Mouse (Mus musculus): ENCODE measurements around the gene Olfr519. TPM values are rescaled to one million over a fixed set of nuclear protein-coding genes. Genes with fewer than 3 reads are reported as not detected.

Gene Olfr519
- polyA plus RNA-seq, 1 experiment from 2014 or later = not detected

DNA sequence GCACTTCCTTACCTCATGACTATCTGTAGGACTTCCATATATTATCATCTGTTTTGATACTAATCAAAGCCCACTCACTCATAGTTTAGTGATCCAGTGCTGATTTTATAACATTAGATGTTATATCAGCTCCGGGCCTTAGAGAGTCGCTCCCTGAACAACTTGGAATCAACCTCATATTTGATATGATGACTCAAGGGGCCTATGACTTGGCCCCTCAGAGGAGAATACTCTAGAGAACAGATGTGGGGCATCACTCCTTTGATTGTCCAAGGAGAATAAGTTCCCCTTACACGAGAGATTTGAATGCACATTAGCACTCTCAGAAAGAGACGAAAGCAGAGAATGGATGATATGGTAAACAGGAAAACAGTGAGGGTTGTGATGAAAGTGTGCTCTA, 9.3 kb downstream of the Olfr519 start, which contains the start of gene Olfr518:
Gene Olfr518 (minus strand): TSS at position 101 of the 400 bp plus-strand sequence.
- H3K27me3 ChIP-seq (replicated peaks; ENCODE audit: insufficient read depth, low read length) = no peaks in the 10 kb centered on the region
- H3K27ac ChIP-seq (ENCODE audit: low read length) = no peak within 1 kb of the TSS
- no peak within 1 kb of the TSS for H3K4me3 ChIP-seq (ENCODE audit: low read depth, low read length)
- no peak within 1 kb of the TSS for H3K4me2 ChIP-seq (replicated peaks; ENCODE audit: low read depth, low read length)
- no peaks in the 10 kb centered on the region for H3K36me3 ChIP-seq (ENCODE audit: insufficient read depth, low read length)
- TF ChIP-seq CTCF (IDR thresholded peaks at IDR 0.05) (no peak), EP300 (IDR thresholded peaks at IDR 0.05) (no peak)
- ATAC-seq (no peak), DNase-seq (ENCODE audit: low spot score) (no peak)
- H3K9ac ChIP-seq (replicated peaks; ENCODE audit: low read depth) = no peak within 1 kb of the TSS
- H3K9me3 ChIP-seq (ENCODE audit: low read length) = no peaks in the 10 kb centered on the region
- 70% methylated on average over 4 of the region's 4 CpGs for WGBS
- no peaks in the 10 kb centered on the region for H3K4me1 ChIP-seq (ENCODE audit: insufficient read depth, low read depth, low read length)

DNA sequence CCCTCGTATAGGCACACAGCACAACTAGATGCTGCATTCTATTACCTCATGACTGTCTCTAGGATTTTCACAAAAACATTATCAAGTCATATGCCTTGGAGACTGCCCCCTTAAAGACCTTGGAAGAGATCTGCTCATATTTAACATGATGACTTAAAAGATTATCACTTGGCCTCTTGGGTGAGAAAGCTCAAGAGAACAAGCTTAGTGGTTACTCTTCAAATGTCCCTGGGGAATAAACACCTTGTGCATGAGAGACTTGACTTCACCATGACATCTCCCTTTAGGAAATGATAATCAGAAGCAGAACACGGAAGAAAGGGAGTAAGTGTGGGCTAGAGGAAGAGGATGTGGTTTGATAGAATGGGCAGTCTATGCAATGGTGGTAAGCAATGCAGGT, 21.9 kb downstream of the Olfr519 start, which contains the start of gene Olfr517:
Gene Olfr517 (minus strand): TSS at position 101 of the 400 bp plus-strand sequence.
- no peaks in the 10 kb centered on the region for H3K27me3 ChIP-seq (replicated peaks; ENCODE audit: insufficient read depth, low read length)
- no peaks in the 10 kb centered on the region for H3K36me3 ChIP-seq (ENCODE audit: insufficient read depth, low read length)
- ATAC-seq (no peak), DNase-seq (ENCODE audit: low spot score) (no peak)
- H3K9me3 ChIP-seq (ENCODE audit: low read length) = no peaks in the 10 kb centered on the region
- H3K9ac ChIP-seq (replicated peaks; ENCODE audit: low read depth) = no peak within 1 kb of the TSS
- H3K4me3 ChIP-seq (ENCODE audit: low read depth, low read length) = no peak within 1 kb of the TSS
- H3K4me1 ChIP-seq (ENCODE audit: insufficient read depth, low read depth, low read length) = no peaks in the 10 kb centered on the region
- TF ChIP-seq CTCF (IDR thresholded peaks at IDR 0.05) = no peak
- no peak for TF ChIP-seq EP300 (IDR thresholded peaks at IDR 0.05)
- H3K4me2 ChIP-seq (replicated peaks; ENCODE audit: low read depth, low read length) = no peak within 1 kb of the TSS
- 48% methylated on average over 2 of the region's 2 CpGs for WGBS
- no peak within 1 kb of the TSS for H3K27ac ChIP-seq (ENCODE audit: low read length)

DNA sequence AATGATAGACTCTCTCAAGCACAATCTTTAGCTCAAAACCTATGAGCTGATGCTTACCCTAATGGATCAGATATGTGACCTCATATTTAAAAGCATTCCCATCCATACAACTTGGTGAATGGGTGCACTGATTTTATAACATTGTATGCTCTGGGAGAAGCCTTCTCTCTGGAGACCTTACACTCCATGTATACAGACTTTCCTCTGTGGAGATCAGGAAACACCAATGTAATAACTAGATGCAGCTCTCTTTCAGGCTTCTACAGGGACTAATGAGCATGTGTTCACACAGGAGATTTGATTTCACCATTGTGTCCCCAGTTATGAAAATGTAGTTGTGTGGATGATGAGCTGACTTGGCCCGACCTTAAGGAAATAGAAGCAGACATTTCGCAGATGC, 43.8 kb downstream of the Olfr519 start, which contains the start of gene Olfr516:
Gene Olfr516 (minus strand): TSS at position 101 of the 400 bp plus-strand sequence.
- Histone ChIP-seq H3K27ac (ENCODE audit: low read length) (no peak within 1 kb of the TSS), H3K4me2 (replicated peaks; ENCODE audit: low read depth, low read length) (no peak within 1 kb of the TSS), H3K27me3 (replicated peaks; ENCODE audit: insufficient read depth, low read length) (no peaks in the 10 kb centered on the region), H3K9ac (replicated peaks; ENCODE audit: low read depth) (no peak within 1 kb of the TSS), H3K36me3 (ENCODE audit: insufficient read depth, low read length) (no peaks in the 10 kb centered on the region), H3K9me3 (ENCODE audit: low read length) (no peaks in the 10 kb centered on the region), H3K4me1 (ENCODE audit: insufficient read depth, low read depth, low read length) (no peaks in the 10 kb centered on the region), H3K4me3 (ENCODE audit: low read depth, low read length) (no peak within 1 kb of the TSS)
- TF ChIP-seq EP300 (IDR thresholded peaks at IDR 0.05) (no peak), CTCF (IDR thresholded peaks at IDR 0.05) (no peak)
- ATAC-seq = no peak
- no peak for DNase-seq (ENCODE audit: low spot score)
- WGBS = 84% methylated on average over 2 of the region's 2 CpGs

Other genes starting within 250 kb of the Olfr519 start
- not detected in 2 replicates for gene Olfr509, start 242.5 kb downstream of the Olfr519 start, polyA plus RNA-seq (2015; fragmentation: Nextera tagmentation; extraction: Ambion mirVana)
- not detected in 2 replicates for gene Olfr510, start 228.0 kb downstream of the Olfr519 start, polyA plus RNA-seq (2015; fragmentation: Nextera tagmentation; extraction: Ambion mirVana)
- not detected in 2 replicates for gene Olfr512, start 181.1 kb downstream of the Olfr519 start, polyA plus RNA-seq (2015; fragmentation: Nextera tagmentation; extraction: Ambion mirVana)
- gene Olfr513, start 143.4 kb downstream of the Olfr519 start, polyA plus RNA-seq (2015; fragmentation: Nextera tagmentation; extraction: Ambion mirVana) = not detected in 2 replicates
- gene Olfr514, start 68.4 kb downstream of the Olfr519 start, polyA plus RNA-seq (2015; fragmentation: Nextera tagmentation; extraction: Ambion mirVana) = not detected in 2 replicates
- gene Olfr516, start 43.9 kb downstream of the Olfr519 start, polyA plus RNA-seq (2015; fragmentation: Nextera tagmentation; extraction: Ambion mirVana) = not detected in 2 replicates
- gene Olfr517, start 22.0 kb downstream of the Olfr519 start, polyA plus RNA-seq (2015; fragmentation: Nextera tagmentation; extraction: Ambion mirVana) = not detected in 2 replicates
- not detected in 2 replicates for gene Olfr518, start 9.4 kb downstream of the Olfr519 start, polyA plus RNA-seq (2015; fragmentation: Nextera tagmentation; extraction: Ambion mirVana)
- 0.27 and 0.31 TPM in 2 replicates for gene Nlrp10, start 35.8 kb upstream of the Olfr519 start, polyA plus RNA-seq (2015; fragmentation: Nextera tagmentation; extraction: Ambion mirVana)
- 80.1 and 83.6 TPM in 2 replicates for gene Eif3f, start 40.0 kb upstream of the Olfr519 start, polyA plus RNA-seq (2015; fragmentation: Nextera tagmentation; extraction: Ambion mirVana)
- gene Tub, start 55.9 kb upstream of the Olfr519 start, polyA plus RNA-seq (2015; fragmentation: Nextera tagmentation; extraction: Ambion mirVana) = 0.29 and 0.38 TPM in 2 replicates
- 0.58 and 0.83 TPM in 2 replicates for gene Ric3, start 188.9 kb upstream of the Olfr519 start, polyA plus RNA-seq (2015; fragmentation: Nextera tagmentation; extraction: Ambion mirVana)

All from lung, postnatal 0 days (tissue).